Mouse (Mus musculus) small intestine, adult 2 months (tissue): ENCODE results near the gene Glyctk.

ENCODE experiments used
- CTCF ChIP-seq: fragments of 200-500 bp; IDR thresholded peaks from 2 replicates; pipeline ENCODE4 v1.5.1; 2012; ENCODE audit warnings: low read depth, mild to moderate bottlenecking, control low read depth, inconsistent platforms, low read length, moderate library complexity, mixed read lengths; ENCODE audit not compliant: insufficient replicate concordance, insufficient read length; ENCODE audit errors: extremely low read depth
- POLR2A ChIP-seq: fragments of 200-500 bp; IDR thresholded peaks from 2 replicates; pipeline ENCODE4 v1.6.1; 2012; ENCODE audit warnings: low read depth, mild to moderate bottlenecking, control low read depth, inconsistent platforms, low read length, moderate library complexity

GRCm38 (mm10) chr9:106201895-106202294 is 44.0 kb upstream of the Glyctk start:
- TF ChIP-seq POLR2A (no peak), CTCF (no peak)
